Mouse (Mus musculus): ENCODE data around the gene Gm9918. TPM values are rescaled to one million over a fixed set of nuclear protein-coding genes. Genes with fewer than 3 reads are reported as not detected.

The Gm9918 gene
- polyA plus RNA-seq, 1 experiment from 2014 or later: 0.14 TPM

- no peak overlapping the region for H3K9ac ChIP-seq
- no peak for ATAC-seq (ENCODE audit: low read depth)
These were observed 31.7 kb upstream of the Gm9918 start for GRCm38 (mm10) chr15:102238543-102239259.

GRCm38 (mm10) chr15:102239260-102239590 is 31.1 kb upstream of the Gm9918 start:
- Histone ChIP-seq H3K4me2 (no peak overlapping the region), H3K27me3 (peaks cover 18% of the 10 kb centered on the region), H3K4me1 (replicated peaks) (peaks cover 19% of the 10 kb centered on the region), H3K27ac (replicated peaks) (no peak overlapping the region), H3K36me3 (0 out of 2 replicates have a peak, but pooled peaks cover 5% of the 10 kb centered on the region), H3K4me3 (no peak overlapping the region), H3K9me3 (no peaks in the 10 kb centered on the region), H3K9ac (no peak overlapping the region)
- peak; percentile 81 for ATAC-seq (ENCODE audit: low read depth)
- WGBS: 14% methylated on average over 9 of the region's 9 CpGs

More at GRCm38 (mm10) chr15:102238543-102239259, 31.7 kb upstream of the Gm9918 start:
- Histone ChIP-seq H3K4me1 (replicated peaks) (peaks cover 14% of the 10 kb centered on the region), H3K36me3 (0 out of 2 replicates have a peak, but pooled peaks cover 5% of the 10 kb centered on the region), H3K9me3 (no peaks in the 10 kb centered on the region), H3K4me2 (no peak overlapping the region), H3K27ac (replicated peaks) (no peak overlapping the region), H3K4me3 (no peak overlapping the region), H3K27me3 (peaks cover 13% of the 10 kb centered on the region)
- WGBS: 87% methylated on average over 14 of the region's 14 CpGs

GRCm38 (mm10) chr15:102239851-102240250 is 30.5 kb upstream of the Gm9918 start:
- Histone ChIP-seq H3K9me3 (no peaks in the 10 kb centered on the region), H3K9ac (no peak overlapping the region), H3K4me2 (no peak overlapping the region), H3K27me3 (peaks cover 24% of the 10 kb centered on the region), H3K36me3 (0 out of 2 replicates have a peak, but pooled peaks cover 5% of the 10 kb centered on the region), H3K4me1 (replicated peaks) (peaks cover 24% of the 10 kb centered on the region), H3K27ac (replicated peaks) (no peak overlapping the region), H3K4me3 (no peak overlapping the region)
- WGBS: 77% methylated on average over 11 of the region's 11 CpGs
- no peak for ATAC-seq (ENCODE audit: low read depth)

GRCm38 (mm10) chr15:102240607-102241006 is 29.8 kb upstream of the Gm9918 start:
- Histone ChIP-seq H3K27me3 (peaks cover 32% of the 10 kb centered on the region), H3K4me3 (no peak overlapping the region), H3K9ac (no peak overlapping the region), H3K27ac (replicated peaks) (no peak overlapping the region), H3K9me3 (no peaks in the 10 kb centered on the region), H3K36me3 (0 out of 2 replicates have a peak, but pooled peaks cover 5% of the 10 kb centered on the region), H3K4me1 (replicated peaks) (peaks cover 32% of the 10 kb centered on the region), H3K4me2 (no peak overlapping the region)
- WGBS: 80% methylated on average over 4 of the region's 4 CpGs
- no peak for ATAC-seq (ENCODE audit: low read depth)

- Histone ChIP-seq H3K27ac (replicated peaks) (no peak overlapping the region), H3K4me3 (no peak overlapping the region), H3K9ac (no peak overlapping the region), H3K4me2 (peak overlapping the region; percentile 92; the same call in 1 of the 2 replicates), H3K9me3 (no peaks in the 10 kb centered on the region), H3K36me3 (0 out of 2 replicates have a peak, but pooled peaks cover 2% of the 10 kb centered on the region), H3K4me1 (replicated peaks) (peaks cover 47% of the 10 kb centered on the region), H3K27me3 (peaks cover 32% of the 10 kb centered on the region)
- no peak for ATAC-seq (ENCODE audit: low read depth)
- WGBS: 25% methylated on average over 12 of the region's 12 CpGs
These were observed 27.7 kb upstream of the Gm9918 start for GRCm38 (mm10) chr15:102242404-102243228.

- Histone ChIP-seq H3K4me2 (peak overlapping the region; percentile 92), H3K36me3 (no peaks in the 10 kb centered on the region), H3K4me1 (replicated peaks) (peaks cover 56% of the 10 kb centered on the region), H3K9me3 (no peaks in the 10 kb centered on the region), H3K9ac (peak overlapping the region; percentile 60), H3K27me3 (peaks cover 34% of the 10 kb centered on the region), H3K4me3 (peak overlapping the region; percentile 55; the same call in 1 of the 2 replicates), H3K27ac (replicated peaks) (peak overlapping the region; percentile 24; the same call in 1 of the 2 replicates)
- ATAC-seq (ENCODE audit: low read depth): no peak
- 10% methylated on average over 22 of the region's 22 CpGs for WGBS
These were observed 26.9 kb upstream of the Gm9918 start for GRCm38 (mm10) chr15:102243229-102244190.

- Histone ChIP-seq H3K4me2 (peak overlapping the region; percentile 92), H3K4me3 (peak overlapping the region; percentile 55), H3K9me3 (no peaks in the 10 kb centered on the region), H3K27me3 (peaks cover 44% of the 10 kb centered on the region), H3K36me3 (no peaks in the 10 kb centered on the region), H3K4me1 (replicated peaks) (peaks cover 66% of the 10 kb centered on the region), H3K9ac (peak overlapping the region; percentile 60; the same call in 1 of the 2 replicates), H3K27ac (replicated peaks) (0 out of 2 replicates have a peak overlapping the region, but pooled peaks have one; percentile 42)
- no peak for ATAC-seq (ENCODE audit: low read depth)
- 8% methylated on average over 15 of the region's 19 CpGs for WGBS
These were observed 25.8 kb upstream of the Gm9918 start for GRCm38 (mm10) chr15:102244306-102245191.

GRCm38 (mm10) chr15:102245461-102245881 is 24.9 kb upstream of the Gm9918 start:
- Histone ChIP-seq H3K4me1 (replicated peaks) (peaks cover 74% of the 10 kb centered on the region), H3K27me3 (peaks cover 53% of the 10 kb centered on the region)
- WGBS: 6% methylated on average over 14 of the region's 14 CpGs

GRCm38 (mm10) chr15:102245891-102246741 is 24.2 kb upstream of the Gm9918 start:
- peak overlapping the region; percentile 92 for H3K4me2 ChIP-seq
- H3K4me3 ChIP-seq: peak overlapping the region; percentile 55
- no peaks in the 10 kb centered on the region for H3K9me3 ChIP-seq
- H3K4me1 ChIP-seq (replicated peaks): peaks cover 74% of the 10 kb centered on the region
- peak overlapping the region; percentile 85 for H3K27ac ChIP-seq (replicated peaks)
- WGBS: under 1% methylated on average over 39 of the region's 44 CpGs
- peak overlapping the region; percentile 76 for H3K9ac ChIP-seq
- H3K27me3 ChIP-seq: peaks cover 56% of the 10 kb centered on the region
- peak; percentile 89 for ATAC-seq (ENCODE audit: low read depth)
- no peaks in the 10 kb centered on the region for H3K36me3 ChIP-seq

More at GRCm38 (mm10) chr15:102245461-102245881, 24.9 kb upstream of the Gm9918 start:
- Histone ChIP-seq H3K9me3 (no peaks in the 10 kb centered on the region), H3K4me2 (peak overlapping the region; percentile 92), H3K9ac (peak overlapping the region; percentile 76), H3K4me3 (peak overlapping the region; percentile 55), H3K27ac (replicated peaks) (peak overlapping the region; percentile 85), H3K36me3 (no peaks in the 10 kb centered on the region)
- ATAC-seq (ENCODE audit: low read depth): no peak

GRCm38 (mm10) chr15:102246866-102247251 is 23.5 kb upstream of the Gm9918 start:
- ATAC-seq (ENCODE audit: low read depth): peak; percentile 82
- Histone ChIP-seq H3K9ac (peak overlapping the region; percentile 76), H3K36me3 (no peaks in the 10 kb centered on the region), H3K9me3 (no peaks in the 10 kb centered on the region), H3K27ac (replicated peaks) (peak overlapping the region; percentile 85), H3K4me2 (peak overlapping the region; percentile 92), H3K27me3 (peaks cover 56% of the 10 kb centered on the region), H3K4me3 (peak overlapping the region; percentile 55), H3K4me1 (replicated peaks) (peaks cover 74% of the 10 kb centered on the region)
- WGBS: under 1% methylated on average over 25 of the region's 35 CpGs
